Mouse (Mus musculus) monocyte, adult 5-6 weeks (primary cell): ENCODE results near the gene Ass1. TPM values are rescaled to one million over a fixed set of nuclear protein-coding genes. Genes with fewer than 3 reads are reported as not detected.

Experiments
- total RNA-seq: library from RNA; stranded (forward); fragments of 200-1000, 200-491, 200-594 nt; gene quantifications from 3 replicates; pipeline ENCODE4 v1.2.3, GENCODE M21; 2017

Gene Ass1
- total RNA-seq, 1 experiment from 2014 or later: 13.5 TPM

Other genes starting within 250 kb of the Ass1 start
- gene Ncs1, start 224.4 kb upstream of the Ass1 start, total RNA-seq: not detected in 3 replicates
- gene Hmcn2, start 155.8 kb upstream of the Ass1 start, total RNA-seq: not detected in 3 replicates
- 14.6 to 21.9 TPM (median 19.6 TPM) in 3 replicates for gene Fubp3, start 102.4 kb downstream of the Ass1 start, total RNA-seq
- not detected in 3 replicates for gene Prdm12, start 169.8 kb downstream of the Ass1 start, total RNA-seq
- gene Exosc2, start 200.5 kb downstream of the Ass1 start, total RNA-seq: 25.4 to 40.2 TPM (median 28.2 TPM) in 3 replicates
- gene Abl1, start 218.2 kb downstream of the Ass1 start, total RNA-seq: 22.7 to 41.9 TPM (median 30.4 TPM) in 3 replicates